Comparison of ENCODE assay signal across 9 mouse cellular contexts in the genomic region with DNA sequence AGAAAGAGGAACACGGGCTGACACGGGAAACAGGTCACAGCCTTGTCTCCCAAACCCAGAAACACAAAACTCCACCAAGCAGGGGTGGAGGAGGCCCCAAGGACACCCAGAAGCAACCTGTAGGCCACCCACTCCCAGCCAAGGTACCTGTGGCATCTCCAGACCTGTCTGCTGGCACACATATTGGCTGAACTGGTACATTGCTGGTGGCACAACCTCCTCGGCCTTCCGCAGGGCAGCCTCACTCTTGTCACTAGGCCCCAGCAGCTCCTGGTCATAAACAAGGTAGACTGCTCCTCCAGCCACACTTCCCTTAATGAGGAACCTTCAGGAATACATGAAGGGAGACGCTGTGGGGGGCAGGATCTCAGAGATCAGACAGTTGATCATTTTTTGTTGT. TPM values are rescaled to one million over a fixed set of nuclear protein-coding genes. Genes with fewer than 3 reads are reported as not detected.
A peak's percentile ranks its signal among the peaks of the same experiment; 100 is the strongest.
DNase-seq lines count a peak whose midpoint lies in the region; ATAC-seq lines count a peak whose summit lies in the region.
"Had no signal": no experiment of that assay in that cellular context is flagged by ENCODE, and none has a peak within 500 bp of the region (broad histone marks: within the 10 kb centered on the region; RNA-seq: fewer than 3 reads in every experiment).

No protein-coding gene starts in this region.

- peaks cover 7% of the 10 kb centered on the region for H3K4me1 ChIP-seq in kidney, embryonic 14.5 days (ENCODE audit: control insufficient read depth, insufficient read depth, low read length)
- H3K4me1 ChIP-seq in brown adipose tissue, adult 24 weeks (ENCODE audit: control insufficient read depth, insufficient read depth, insufficient read length, low read length) = peaks cover 9% of the 10 kb centered on the region
- peaks cover 31% of the 10 kb centered on the region for H3K4me1 ChIP-seq in hindbrain, embryonic 13.5 days (replicated peaks)
- peaks cover 10% of the 10 kb centered on the region for H3K4me1 ChIP-seq in midbrain, embryonic 14.5 days (ENCODE audit: control insufficient read depth, insufficient read depth, low read length)

- no peak for ATAC-seq in kidney, embryonic 14.5 days (ENCODE audit: low FRiP score, low TSS enrichment)
- no peak for ATAC-seq in hindbrain, embryonic 13.5 days (ENCODE audit: low FRiP score)
- ATAC-seq in midbrain, embryonic 14.5 days (ENCODE audit: low FRiP score, low TSS enrichment) = no peak
- ATAC-seq in granulocyte monocyte progenitor cell, adult 5-6 weeks (replicated peaks; ENCODE audit: poor library complexity, severe bottlenecking) = no peak

- WGBS in kidney, embryonic 14.5 days = 33% methylated on average over 5 of the region's 5 CpGs
- WGBS in hindbrain, embryonic 13.5 days = 71% methylated on average over 5 of the region's 5 CpGs
- 55% methylated on average over 5 of the region's 5 CpGs for WGBS in midbrain, embryonic 14.5 days

- no peaks in the 10 kb centered on the region for H3K27me3 ChIP-seq in kidney, embryonic 14.5 days (ENCODE audit: control insufficient read depth, insufficient read depth, low read length)
- H3K27me3 ChIP-seq in hindbrain, embryonic 13.5 days = no peaks in the 10 kb centered on the region
- no peaks in the 10 kb centered on the region for H3K27me3 ChIP-seq in midbrain, embryonic 14.5 days (ENCODE audit: control insufficient read depth, insufficient read depth, low read length)

- H3K36me3 ChIP-seq in kidney, embryonic 14.5 days (ENCODE audit: control insufficient read depth, insufficient read depth, low read length) = peaks cover 41% of the 10 kb centered on the region
- peaks cover 42% of the 10 kb centered on the region for H3K36me3 ChIP-seq in hindbrain, embryonic 13.5 days
- H3K36me3 ChIP-seq in midbrain, embryonic 14.5 days (ENCODE audit: control insufficient read depth, insufficient read depth, low read length) = peaks cover 44% of the 10 kb centered on the region

- peak overlapping the region; percentile 61 for H3K4me2 ChIP-seq in kidney, embryonic 14.5 days (replicated peaks; ENCODE audit: low read depth, low read length)
- peak overlapping the region; percentile 84 for H3K4me2 ChIP-seq in hindbrain, embryonic 13.5 days
- H3K4me2 ChIP-seq in midbrain, embryonic 14.5 days (ENCODE audit: low read length) = peak overlapping the region; percentile 84

- H3K9me3 ChIP-seq in kidney, embryonic 14.5 days (ENCODE audit: control insufficient read depth, low read length) = no peaks in the 10 kb centered on the region
- H3K9me3 ChIP-seq in hindbrain, embryonic 13.5 days = no peaks in the 10 kb centered on the region
- H3K9me3 ChIP-seq in midbrain, embryonic 14.5 days (ENCODE audit: control insufficient read depth, low read length) = no peaks in the 10 kb centered on the region

- H3K9ac ChIP-seq in kidney, embryonic 14.5 days (ENCODE audit: low read depth, low read length) = peak overlapping the region; percentile 55; the same call in 1 of the 2 replicates
- peak overlapping the region; percentile 85 for H3K9ac ChIP-seq in hindbrain, embryonic 13.5 days
- peak overlapping the region; percentile 60; the same call in 1 of the 2 replicates for H3K9ac ChIP-seq in midbrain, embryonic 14.5 days (replicated peaks; ENCODE audit: low read length)

- DNase-seq in kidney, adult 9 months = no peak
- DNase-seq in midbrain, embryonic 14.5 days = no peak
- no peak for DNase-seq in adrenal gland, postnatal 10 days
- DNase-seq in urinary bladder, postnatal 10 days (ENCODE audit: low spot score) = no peak
- DNase-seq: layer of hippocampus, postnatal 36 days had no signal

- H3K27ac ChIP-seq in kidney, embryonic 14.5 days (ENCODE audit: low read depth, low read length) = no peak overlapping the region
- H3K27ac ChIP-seq in brown adipose tissue, adult 24 weeks (replicated peaks; ENCODE audit: low read depth, low read length) = peak overlapping the region; percentile 93
- peak overlapping the region; percentile 89 for H3K27ac ChIP-seq in hindbrain, embryonic 13.5 days
- H3K27ac ChIP-seq in midbrain, embryonic 14.5 days (replicated peaks; ENCODE audit: low read depth, low read length) = no peak overlapping the region

- H3K4me3 ChIP-seq in kidney, embryonic 14.5 days (ENCODE audit: low read length) = peak overlapping the region; percentile 42
- H3K4me3 ChIP-seq in brown adipose tissue, adult 24 weeks (ENCODE audit: insufficient read depth, low read depth, low read length) = peak overlapping the region; percentile 91
- H3K4me3 ChIP-seq in hindbrain, embryonic 13.5 days = peak overlapping the region; percentile 64
- H3K4me3 ChIP-seq in midbrain, embryonic 14.5 days (replicated peaks; ENCODE audit: low read depth, low read length) = peak overlapping the region; percentile 58

RNA-seq across cellular contexts. Expression of gene 2410015M20Rik, which starts 0.9 kb away (rescaled TPM):
- 234 and 245 TPM in 2 replicates for polyA plus RNA-seq in kidney, embryonic 14.5 days (2014; fragmentation: Nextera tagmentation; extraction: Ambion mirVana)
- polyA plus RNA-seq in brown adipose tissue, adult 24 weeks (2012; ENCODE audit: insufficient read depth, insufficient read length, missing spikeins) = 707 and 715 TPM in 2 replicates
- 204 and 212 TPM in 2 replicates for polyA plus RNA-seq in hindbrain, embryonic 13.5 days (2015; fragmentation: Nextera tagmentation; extraction: Ambion mirVana)
- polyA plus RNA-seq in midbrain, embryonic 14.5 days (2014; fragmentation: Nextera tagmentation; extraction: Ambion mirVana) = 192 and 195 TPM in 2 replicates
- 140 and 159 TPM in 2 replicates for total RNA-seq in granulocyte monocyte progenitor cell, adult 5-6 weeks (2014; fragmentation: Nextera tagmentation)
- total RNA-seq in granulocyte monocyte progenitor cell, adult 5-6 weeks (2017) = 147 and 185 TPM in 2 replicates
- total RNA-seq in adrenal gland, postnatal 10 days (2021) = 100 to 1,000 TPM; 468 to 485 TPM

RNA-seq across cellular contexts. Expression of gene Rpl36, which starts 4.5 kb away (rescaled TPM):
- polyA plus RNA-seq in kidney, embryonic 14.5 days (2014; fragmentation: Nextera tagmentation; extraction: Ambion mirVana) = 2,148 and 2,776 TPM in 2 replicates
- polyA plus RNA-seq in brown adipose tissue, adult 24 weeks (2012; ENCODE audit: insufficient read depth, insufficient read length, missing spikeins) = 638 and 747 TPM in 2 replicates
- 1,179 and 1,235 TPM in 2 replicates for polyA plus RNA-seq in hindbrain, embryonic 13.5 days (2015; fragmentation: Nextera tagmentation; extraction: Ambion mirVana)
- 1,168 and 1,300 TPM in 2 replicates for polyA plus RNA-seq in midbrain, embryonic 14.5 days (2014; fragmentation: Nextera tagmentation; extraction: Ambion mirVana)
- total RNA-seq in granulocyte monocyte progenitor cell, adult 5-6 weeks (2014; fragmentation: Nextera tagmentation) = 1,578 and 3,268 TPM in 2 replicates
- total RNA-seq in granulocyte monocyte progenitor cell, adult 5-6 weeks (2017) = 2,318 and 2,523 TPM in 2 replicates
- total RNA-seq in adrenal gland, postnatal 10 days (2021) = 1,000 to 10,000 TPM; 1,095 to 1,101 TPM

RNA-seq across cellular contexts. Expression of gene Lonp1, which starts 18.0 kb away (rescaled TPM):
- 45.9 and 63.2 TPM in 2 replicates for polyA plus RNA-seq in kidney, embryonic 14.5 days (2014; fragmentation: Nextera tagmentation; extraction: Ambion mirVana)
- 105 and 121 TPM in 2 replicates for polyA plus RNA-seq in brown adipose tissue, adult 24 weeks (2012; ENCODE audit: insufficient read depth, insufficient read length, missing spikeins)
- polyA plus RNA-seq in hindbrain, embryonic 13.5 days (2015; fragmentation: Nextera tagmentation; extraction: Ambion mirVana) = 40.6 and 40.8 TPM in 2 replicates
- polyA plus RNA-seq in midbrain, embryonic 14.5 days (2014; fragmentation: Nextera tagmentation; extraction: Ambion mirVana) = 44.5 and 46.1 TPM in 2 replicates
- total RNA-seq in granulocyte monocyte progenitor cell, adult 5-6 weeks (2014; fragmentation: Nextera tagmentation) = 38.2 and 45.5 TPM in 2 replicates
- 64.1 and 68.4 TPM in 2 replicates for total RNA-seq in granulocyte monocyte progenitor cell, adult 5-6 weeks (2017)
- 100 to 1,000 TPM; 229 to 256 TPM for total RNA-seq in adrenal gland, postnatal 10 days (2021)

RNA-seq across cellular contexts. Expression of gene Catsperd, which starts 19.2 kb away (rescaled TPM):
- polyA plus RNA-seq in kidney, embryonic 14.5 days (2014; fragmentation: Nextera tagmentation; extraction: Ambion mirVana) = 1.2 and 1.3 TPM in 2 replicates
- polyA plus RNA-seq in brown adipose tissue, adult 24 weeks (2012; ENCODE audit: insufficient read depth, insufficient read length, missing spikeins) = not detected in 2 replicates
- 2.1 and 2.4 TPM in 2 replicates for polyA plus RNA-seq in hindbrain, embryonic 13.5 days (2015; fragmentation: Nextera tagmentation; extraction: Ambion mirVana)
- polyA plus RNA-seq in midbrain, embryonic 14.5 days (2014; fragmentation: Nextera tagmentation; extraction: Ambion mirVana) = 1.6 TPM in 2 replicates
- total RNA-seq in granulocyte monocyte progenitor cell, adult 5-6 weeks (2014; fragmentation: Nextera tagmentation) = not detected in 2 replicates
- 0.77 TPM in 1 of 2 replicates, not detected in the other for total RNA-seq in granulocyte monocyte progenitor cell, adult 5-6 weeks (2017)
- total RNA-seq in adrenal gland, postnatal 10 days (2021) = 1 to 10 TPM in 1 of 2 experiments, under 1 TPM in 1; 0.66 to 1.1 TPM

RNA-seq across cellular contexts. Expression of gene Safb, which starts 24.1 kb away (rescaled TPM):
- polyA plus RNA-seq in kidney, embryonic 14.5 days (2014; fragmentation: Nextera tagmentation; extraction: Ambion mirVana) = 81.2 and 102 TPM in 2 replicates
- polyA plus RNA-seq in brown adipose tissue, adult 24 weeks (2012; ENCODE audit: insufficient read depth, insufficient read length, missing spikeins) = 38.6 and 51.6 TPM in 2 replicates
- 105 and 113 TPM in 2 replicates for polyA plus RNA-seq in hindbrain, embryonic 13.5 days (2015; fragmentation: Nextera tagmentation; extraction: Ambion mirVana)
- polyA plus RNA-seq in midbrain, embryonic 14.5 days (2014; fragmentation: Nextera tagmentation; extraction: Ambion mirVana) = 79.2 and 89.6 TPM in 2 replicates
- 69.1 and 99.9 TPM in 2 replicates for total RNA-seq in granulocyte monocyte progenitor cell, adult 5-6 weeks (2014; fragmentation: Nextera tagmentation)
- total RNA-seq in granulocyte monocyte progenitor cell, adult 5-6 weeks (2017) = 72.9 and 77.2 TPM in 2 replicates
- 100 to 1,000 TPM in 1 of 2 experiments, 10 to 100 TPM in 1; 92.1 to 113 TPM for total RNA-seq in adrenal gland, postnatal 10 days (2021)

Comparison
In these comparisons a context has a peak if more than half of its experiments do, and no peak if none do; other contexts are left out.
1. H3K27ac ChIP-seq: peak in brown adipose tissue, adult 24 weeks (single experiment) and hindbrain, embryonic 13.5 days (single experiment); none in kidney, embryonic 14.5 days (single experiment) and midbrain, embryonic 14.5 days (single experiment).
2. Peak in every context shown above with its lines, with median percentiles within 50 percentile points of each other: H3K4me2 ChIP-seq, H3K4me3 ChIP-seq and H3K9ac ChIP-seq.